Mouse (Mus musculus): Measurements from ENCODE around the gene Plekha6.

GRCm38 (mm10) chr1:133351762-133352161, 187.8 kb downstream of the Plekha6 start:
- TF ChIP-seq CTCF (IDR thresholded peaks at IDR 0.05; ENCODE audit: low read depth, low read length) (no peak), POLR2A (IDR thresholded peaks at IDR 0.05; ENCODE audit: borderline replicate concordance, low read depth, low read length) (no peak)
